Mouse (Mus musculus) kidney, adult 2 months (tissue): Measurements from ENCODE around the gene Taf12.

Experiments
- CTCF ChIP-seq: fragments of 200-500 bp; conservative IDR thresholded peaks from 2 replicates; pipeline ENCODE4 v1.5.1; 2011; ENCODE audit warnings: low read depth, mild to moderate bottlenecking, control low read depth, low read length, moderate library complexity, mixed read lengths; ENCODE audit not compliant: insufficient read depth, insufficient read length
- POLR2A ChIP-seq: fragments of 200-500 bp; IDR thresholded peaks from one replicate; pipeline ENCODE4 v1.6.1; 2011; ENCODE audit warnings: low read depth, low read length, control low read depth

DNA sequence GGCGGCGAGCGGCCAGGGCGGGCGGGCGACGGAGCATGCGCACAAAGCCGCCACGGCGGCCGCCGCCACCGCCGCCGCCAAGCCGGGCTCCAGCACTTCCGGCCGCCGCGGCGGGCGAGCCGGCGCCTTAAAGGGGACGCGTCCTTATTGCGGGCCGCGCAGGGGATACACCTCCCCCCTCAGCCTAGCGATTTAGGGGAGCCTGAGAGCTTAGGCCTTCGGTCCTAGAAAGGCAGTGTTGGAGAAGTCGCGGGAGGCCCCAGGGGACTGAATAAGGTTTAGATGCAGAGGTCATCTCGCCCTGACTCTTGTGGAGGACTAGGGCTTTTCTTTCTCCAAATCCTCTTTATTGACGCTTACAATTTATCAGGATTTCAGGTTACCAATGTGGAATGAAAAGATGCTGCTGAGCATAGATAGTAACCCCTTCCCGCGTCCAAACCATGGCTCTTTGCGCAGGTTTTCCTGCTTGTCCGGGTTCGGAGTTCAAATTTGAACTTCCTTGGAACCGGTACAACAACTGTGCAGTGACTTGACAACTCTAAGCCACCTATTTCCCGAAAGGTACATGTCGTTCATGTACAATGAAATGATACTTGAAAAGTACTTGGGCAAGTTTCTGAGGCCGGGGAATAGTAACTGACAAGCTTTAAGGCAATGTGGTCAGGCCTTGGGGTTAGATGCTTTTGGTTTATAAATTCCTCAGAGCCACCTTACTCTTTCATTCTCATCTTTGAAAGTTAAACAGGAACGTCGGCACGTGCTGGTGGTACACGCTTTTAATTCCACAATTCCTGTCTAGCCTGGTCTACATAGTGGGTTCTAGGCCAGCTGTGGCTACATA, 12.4 kb upstream of the Taf12 start, which contains the start of gene Gmeb1:
- TF ChIP-seq CTCF: no peak
- TF ChIP-seq POLR2A: no peak
